Mouse (Mus musculus) layer of hippocampus, postnatal 36 days (tissue): ENCODE measurements around the gene Spock1. TPM values are rescaled to one million over a fixed set of nuclear protein-coding genes. Genes with fewer than 3 reads are reported as not detected.
A peak's percentile ranks its signal among the peaks of the same experiment; 100 is the strongest.
"Not testable (repeated sequence)": the region's sequence is repeated elsewhere in the genome, so short reads cannot be mapped to it uniquely, and the experiment has no call there.

Experiments
- DNase-seq, 2 experiments: peaks; one replicate each; pipeline ENCODE4 v3.0.0; 2022
- total RNA-seq, 2 experiments: library from RNA; stranded (reverse); gene quantifications; 2 replicates each; pipeline ENCODE4 v1.2.3; 2021

Spock1 gene
- total RNA-seq, 2 experiments from 2014 or later, result 180 to 222 TPM

DNA sequence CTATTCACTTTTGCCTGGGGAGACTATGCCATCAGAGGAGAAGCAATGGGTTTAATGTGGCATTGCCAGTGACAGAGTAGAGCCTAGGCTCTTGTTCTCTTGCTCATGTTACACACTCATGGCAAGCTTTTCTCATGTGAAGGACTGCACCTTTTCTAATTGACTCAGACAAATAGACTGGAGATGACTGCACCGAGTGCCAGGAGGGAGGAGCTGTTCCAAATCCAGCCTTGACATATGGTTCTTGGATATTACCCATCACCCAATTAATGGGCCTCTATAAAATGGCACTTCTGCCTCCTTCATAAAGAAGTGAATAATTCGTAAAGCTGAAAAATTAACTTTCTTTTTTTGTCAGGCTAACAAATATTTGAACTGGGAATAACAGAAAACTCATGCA, 259.3 kb downstream of the Spock1 start:
- DNase-seq, result no peak

DNA sequence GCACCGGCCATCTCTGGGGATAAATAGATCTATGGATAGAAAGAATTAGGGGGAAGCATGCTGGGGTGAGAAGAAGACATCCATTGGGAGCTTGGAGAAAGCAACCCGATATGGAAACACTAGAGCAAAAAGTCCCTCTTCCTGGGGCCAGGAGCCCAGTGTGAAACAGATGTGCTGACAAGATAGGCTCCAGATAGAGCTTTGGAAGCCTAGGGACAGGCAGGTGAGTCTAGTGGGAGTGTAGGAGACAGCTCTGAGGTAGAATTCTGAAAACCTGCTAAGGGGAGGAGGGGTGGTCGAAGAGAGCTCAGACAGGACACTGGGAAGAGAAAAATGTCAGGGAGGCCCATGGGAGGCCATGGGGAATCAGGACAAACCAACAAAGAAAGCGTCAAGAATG, 260.7 kb downstream of the Spock1 start:
- no peak for DNase-seq

DNA sequence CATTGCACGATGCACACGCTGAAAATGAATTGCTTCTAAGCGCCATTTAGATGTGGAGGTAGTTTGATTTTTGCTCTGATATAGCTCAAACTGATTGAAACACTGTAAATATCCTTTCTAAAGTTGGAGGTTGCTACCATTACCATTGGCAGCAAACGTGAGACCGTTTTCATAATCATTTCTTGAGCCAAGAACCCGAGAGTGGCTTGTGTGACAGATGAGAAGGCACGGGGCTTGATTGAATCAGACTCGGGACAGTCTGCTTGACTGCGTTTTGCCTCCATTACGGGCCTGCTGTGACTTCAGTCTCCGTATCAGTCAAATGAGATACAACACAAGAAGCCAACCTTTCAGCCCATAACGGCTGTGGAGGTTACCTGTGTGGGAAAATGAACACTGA, 265.1 kb downstream of the Spock1 start:
- DNase-seq, result no peak

GRCm38 (mm10) chr13:57641649-57642048, 266.5 kb downstream of the Spock1 start:
- no peak for DNase-seq

DNA sequence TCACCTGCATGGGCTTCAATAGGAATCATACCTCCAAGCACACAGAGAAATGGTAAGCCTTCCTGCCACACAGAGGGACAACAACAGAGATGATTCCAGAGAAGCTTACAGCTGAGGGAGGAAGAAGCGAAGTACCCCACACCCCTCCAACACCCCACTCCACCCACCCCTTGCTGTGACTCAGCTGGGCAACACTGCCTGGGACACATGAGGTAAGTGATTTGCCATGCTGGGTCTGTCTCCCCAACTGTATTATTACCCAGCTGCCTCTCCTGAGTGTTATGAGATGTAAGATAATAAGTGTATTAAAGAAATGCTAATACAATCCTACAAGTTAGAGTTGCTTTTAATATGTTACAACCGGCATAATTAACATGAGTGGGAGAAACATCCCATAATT, 267.2 kb downstream of the Spock1 start:
- no peak for DNase-seq

GRCm38 (mm10) chr13:57638820-57639219, 269.3 kb downstream of the Spock1 start:
- DNase-seq, result no peak

- no peak for DNase-seq
Measured at GRCm38 (mm10) chr13:57637606-57638132, 270.5 kb downstream of the Spock1 start.

- DNase-seq, result no peak
Measured at GRCm38 (mm10) chr13:57637080-57637572, 271.0 kb downstream of the Spock1 start.

DNA sequence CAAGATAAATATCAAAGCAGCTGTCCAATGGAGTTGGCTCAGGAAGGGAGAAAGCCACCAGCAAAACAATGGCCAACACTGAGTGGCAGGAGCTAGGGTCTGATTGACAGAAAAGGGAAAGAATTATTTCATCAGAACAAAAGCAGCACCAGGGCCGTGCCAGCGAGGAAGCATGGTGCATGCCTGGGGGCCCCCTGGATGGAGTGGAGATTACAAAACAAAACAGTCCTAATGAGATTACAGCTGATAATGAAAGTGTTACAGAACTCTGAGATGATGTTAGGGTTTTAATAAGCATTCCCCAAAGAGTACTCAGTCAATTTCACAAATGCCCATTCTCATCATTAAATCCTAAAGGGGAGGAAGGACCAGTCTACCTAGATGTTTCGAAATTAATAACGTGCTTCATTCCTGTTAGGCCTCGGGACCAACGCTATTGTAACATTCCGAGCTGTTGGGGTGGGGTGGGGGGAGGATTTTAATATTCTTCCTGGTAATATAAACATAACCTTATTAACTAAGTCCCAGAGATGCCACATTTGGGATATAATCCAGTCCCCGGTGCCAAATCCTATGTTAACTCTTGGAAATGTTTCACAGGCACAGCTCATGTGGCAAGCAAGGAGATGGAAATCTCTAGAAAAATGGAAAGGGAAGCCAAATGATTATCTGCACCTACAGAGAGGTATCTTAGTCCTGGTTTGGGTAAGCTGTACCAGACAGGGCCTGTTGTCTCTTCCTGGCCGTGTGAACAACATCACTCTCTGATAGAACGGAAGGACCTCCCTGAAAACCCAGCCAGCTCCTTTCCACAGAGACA, 271.7 kb downstream of the Spock1 start:
- no peak for DNase-seq

- DNase-seq, result no peak
Measured at GRCm38 (mm10) chr13:57630532-57630931, 277.6 kb downstream of the Spock1 start.

GRCm38 (mm10) chr13:57628218-57628617, 279.9 kb downstream of the Spock1 start:
- DNase-seq, result no peak

- DNase-seq, result peak in 1 of 2 experiments; percentile 6
Measured at GRCm38 (mm10) chr13:57626434-57626833, 281.7 kb downstream of the Spock1 start.

DNA sequence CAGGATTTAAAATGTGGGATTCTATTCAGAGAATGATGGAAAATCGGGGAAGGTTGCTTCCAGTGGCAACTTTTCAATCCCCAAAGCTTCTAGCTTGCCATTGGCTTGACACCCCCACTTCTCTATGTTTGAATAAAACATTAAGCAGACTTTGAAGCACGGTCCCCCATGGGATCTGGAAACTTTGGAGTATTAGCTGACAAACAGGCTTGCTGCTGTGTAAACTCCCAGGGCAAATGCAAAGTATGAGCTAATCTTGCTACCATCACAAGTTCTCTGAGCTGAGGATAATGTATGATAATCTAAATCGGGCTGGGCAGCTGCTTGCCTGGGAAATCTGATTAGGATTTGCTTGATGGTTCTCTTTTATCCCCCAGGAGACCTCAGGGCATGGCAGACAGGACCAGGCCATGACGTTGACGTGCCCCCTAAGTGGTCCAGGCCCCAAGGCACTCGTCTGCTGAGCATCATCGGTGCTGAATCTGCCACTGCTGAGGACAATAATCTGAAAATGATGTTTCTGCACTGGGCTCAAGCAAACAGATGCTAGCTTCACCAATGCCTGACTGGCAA, 284.1 kb downstream of the Spock1 start:
- no peak for DNase-seq

- DNase-seq, result peak in 1 of 2 experiments; percentile 28
Measured at GRCm38 (mm10) chr13:57619079-57619768, 288.9 kb downstream of the Spock1 start.

DNA sequence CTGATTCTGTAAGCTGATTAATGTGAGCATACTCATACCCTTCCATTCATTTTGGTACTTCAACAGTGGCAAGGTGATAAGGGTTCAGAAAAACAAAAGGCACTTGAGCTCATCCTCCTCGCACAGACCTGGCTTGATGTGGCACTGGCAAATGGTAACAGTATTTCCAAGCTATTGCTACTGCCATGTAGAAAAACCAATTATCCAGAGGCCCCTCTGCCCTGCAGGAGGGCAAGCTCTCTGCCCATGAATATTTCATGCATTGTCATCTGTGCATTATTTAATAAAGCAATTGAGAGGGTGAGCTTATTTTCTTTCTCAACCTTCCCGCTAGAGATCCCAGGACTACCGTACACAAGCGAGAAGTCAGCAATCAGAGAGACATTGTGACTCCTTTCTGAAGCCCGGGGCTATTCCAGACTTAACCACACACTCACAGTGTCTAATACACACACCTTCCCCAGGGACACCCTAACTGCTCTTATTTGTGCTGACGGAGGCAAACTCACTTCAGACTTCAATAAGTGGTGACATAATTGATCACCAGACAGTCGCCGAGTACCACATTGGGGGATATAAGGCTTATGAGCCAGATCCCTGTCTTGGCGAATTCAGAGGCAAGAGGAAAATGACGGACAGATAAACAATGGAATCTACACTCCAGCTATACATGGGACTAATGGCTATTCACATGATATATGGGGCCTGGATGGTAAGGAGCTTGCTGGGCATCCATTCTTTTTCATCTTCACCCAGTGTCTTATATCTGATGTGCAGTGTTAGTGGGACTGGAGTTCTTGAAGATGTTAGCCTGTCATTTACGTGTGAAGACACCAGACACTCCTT, 296.6 kb downstream of the Spock1 start:
- DNase-seq, result no peak

DNA sequence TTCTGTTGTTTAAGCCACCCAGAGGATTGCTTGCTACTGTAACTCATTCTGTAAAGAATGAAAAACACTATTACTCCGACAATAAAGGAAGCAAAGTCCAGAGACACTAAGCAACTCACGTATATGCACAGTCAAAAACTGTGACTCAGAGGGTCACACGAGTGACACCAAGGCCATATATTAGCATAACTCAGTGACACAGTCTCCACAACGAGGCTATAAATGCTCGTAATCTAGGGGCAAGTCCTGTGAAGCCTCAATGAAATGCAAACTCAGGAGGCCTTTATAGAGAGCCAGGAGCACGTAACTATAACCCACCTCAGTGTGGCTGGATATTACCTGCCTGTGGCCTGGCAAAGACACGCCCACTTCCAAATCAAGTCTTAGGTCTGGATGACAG, 298.2 kb downstream of the Spock1 start:
- DNase-seq, result no peak

DNA sequence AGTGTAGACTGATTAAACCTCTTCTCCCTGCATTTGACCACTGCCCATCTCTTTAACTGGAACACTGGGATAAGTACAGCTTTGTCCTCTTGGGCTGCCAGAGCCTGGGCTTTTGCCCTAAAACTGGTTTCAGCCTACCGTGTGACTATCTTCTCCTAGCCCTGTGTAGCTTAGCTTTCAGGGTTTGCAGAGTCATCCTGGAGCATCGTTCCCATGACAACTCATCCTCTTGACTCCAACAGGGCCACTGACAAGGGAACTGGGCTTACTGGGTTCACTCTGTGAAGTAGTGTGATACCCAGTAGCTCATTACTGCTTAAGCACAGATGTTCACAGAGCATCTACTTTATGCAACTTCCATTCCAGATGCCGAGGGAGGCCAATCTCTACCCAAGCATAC, 303.7 kb downstream of the Spock1 start:
- no peak for DNase-seq

DNA sequence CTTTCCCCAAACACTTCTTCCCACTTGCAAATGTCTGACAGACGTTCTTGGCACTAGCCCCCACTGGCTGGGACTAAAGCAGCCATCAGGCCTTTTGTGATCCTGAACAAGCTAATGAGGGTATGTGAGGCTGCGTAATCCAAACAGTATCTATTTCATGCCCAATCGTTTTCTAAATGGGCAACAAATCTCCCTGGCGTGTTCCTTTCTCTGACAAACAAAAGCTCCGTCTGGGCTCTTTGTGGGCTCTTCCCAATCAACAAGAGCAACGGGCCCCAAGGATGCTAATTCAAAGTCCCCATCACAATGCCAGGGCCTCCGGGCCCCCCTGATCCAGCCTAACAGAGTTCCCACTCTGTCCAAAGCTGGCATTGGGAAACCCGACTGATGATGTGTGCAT, 304.9 kb downstream of the Spock1 start:
- no peak for DNase-seq

DNA sequence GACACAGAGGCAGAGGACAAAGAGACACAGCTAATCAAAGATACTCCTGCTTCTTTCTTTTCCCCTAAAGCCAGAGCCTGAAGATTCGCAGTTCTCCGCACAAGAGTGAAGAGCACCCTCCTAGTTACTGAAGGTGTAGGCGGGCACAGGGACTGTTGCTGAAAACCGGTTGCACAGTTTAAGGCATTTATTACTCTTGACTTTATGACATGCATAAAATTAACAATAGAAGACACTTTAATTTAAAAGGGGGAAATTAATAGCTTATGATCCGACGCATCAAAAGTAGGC, 312.4 kb downstream of the Spock1 start:
- no peak for DNase-seq

- DNase-seq, result peak in 1 of 2 experiments; percentile 28
Measured at GRCm38 (mm10) chr13:57595032-57595760, 312.9 kb downstream of the Spock1 start.

- not testable (repeated sequence) for DNase-seq
Measured at GRCm38 (mm10) chr13:57589338-57589914, 318.7 kb downstream of the Spock1 start.
